Mouse (Mus musculus) hindbrain, embryonic 10.5 days (tissue): Measurements from ENCODE around the gene Ctu1. TPM values are rescaled to one million over a fixed set of nuclear protein-coding genes. Genes with fewer than 3 reads are reported as not detected.

ENCODE experiments used
- DNase-seq: peaks from one replicate; pipeline ENCODE4 v3.0.0-alpha.2; 2017; ENCODE audit warnings: low spot score
- H3K27ac ChIP-seq: fragments of 300-500 bp; sonication (generic); 2 replicates; pipeline ENCODE4 v1.5.1; 2016; ENCODE audit warnings: mild to moderate bottlenecking, moderate library complexity
- H3K27me3 ChIP-seq: fragments of 300-500 bp; sonication (generic); 2 replicates; pipeline ENCODE4 v1.6.1; 2016; ENCODE audit warnings: mild to moderate bottlenecking; ENCODE audit not compliant: poor library complexity, insufficient read depth, severe bottlenecking
- H3K36me3 ChIP-seq: fragments of 300-500 bp; sonication (generic); 2 replicates; pipeline ENCODE4 v1.6.1; 2016; ENCODE audit warnings: mild to moderate bottlenecking, moderate library complexity
- H3K4me1 ChIP-seq: fragments of 300-500 bp; sonication (generic); replicated peaks from 2 replicates; pipeline ENCODE4 v1.6.1; 2016; ENCODE audit warnings: mild to moderate bottlenecking
- H3K4me3 ChIP-seq: fragments of 300-500 bp; sonication (generic); 2 replicates; pipeline ENCODE4 v1.5.1; 2016; ENCODE audit warnings: mild to moderate bottlenecking, moderate library complexity
- H3K9me3 ChIP-seq: fragments of 300-500 bp; sonication (generic); 2 replicates; pipeline ENCODE4 v1.6.1; 2016; ENCODE audit warnings: mild to moderate bottlenecking, moderate library complexity
- WGBS: fragments of 180-500 bp; shearing (Covaris S2); methylation state at CpG from one replicate; pipeline ENCODE4 v1.1.7; 2016; 5-methylcytosine and 5-hydroxymethylcytosine counted together
- polyA plus RNA-seq: library from polyadenylated mRNA; unstranded; fragments of >200 nt; fragmentation: Nextera tagmentation; extraction: Ambion mirVana; gene quantifications from 2 replicates; pipeline ENCODE4 v1.2.1, GENCODE M21; 2016

Ctu1 gene
- polyA plus RNA-seq: 17.5 and 19.1 TPM in 2 replicates

DNA sequence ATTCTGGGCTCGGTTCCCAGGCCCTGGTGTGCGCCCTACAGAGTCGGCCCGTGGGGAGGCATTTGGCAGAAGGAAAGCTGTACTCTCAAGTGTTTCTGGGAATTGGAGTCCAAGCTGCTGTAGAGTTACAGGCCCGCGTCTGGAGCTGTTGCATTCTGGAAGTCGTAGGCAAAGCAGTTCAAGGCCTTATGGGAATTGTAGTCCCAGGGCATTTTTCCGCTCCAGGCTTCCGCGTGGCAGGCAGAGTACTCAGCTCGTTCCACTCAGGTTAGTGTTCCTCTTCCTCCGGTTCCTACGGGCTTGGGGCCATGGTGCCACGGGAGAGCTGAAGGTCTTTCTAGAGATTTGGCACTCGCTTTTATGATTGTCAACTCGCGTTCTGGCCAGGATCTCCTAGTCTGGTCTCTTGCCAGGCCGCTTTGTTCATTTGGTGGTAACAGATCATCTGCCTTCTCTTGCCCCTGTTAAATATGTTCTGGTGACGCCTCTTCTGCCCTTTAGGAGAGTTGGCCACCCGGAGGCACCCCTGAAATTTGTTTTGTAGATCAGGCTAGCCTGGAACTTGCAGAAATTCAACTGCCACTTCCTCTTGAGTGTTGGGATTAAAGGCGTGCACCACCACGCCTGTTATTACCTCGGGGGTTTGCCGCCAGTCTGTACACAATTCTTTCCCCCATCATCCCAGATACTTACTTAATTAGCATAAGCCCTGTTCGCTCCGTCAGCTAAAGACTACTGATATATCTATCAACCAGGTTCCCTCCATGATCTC lies at the start of gene Ctu1:
Gene Ctu1, plus strand, starts transcription at position 208 of the 772 bp plus-strand sequence.
- peak; percentile 82 for DNase-seq
- WGBS: under 1% methylated on average over 26 of the region's 26 CpGs
- H3K36me3 ChIP-seq: peaks cover 28% of the 10 kb centered on the region
- peak within 1 kb of the TSS; percentile 75 for H3K4me3 ChIP-seq
- peak within 1 kb of the TSS; percentile 90 for H3K27ac ChIP-seq
- peaks cover 13% of the 10 kb centered on the region for H3K4me1 ChIP-seq
- H3K27me3 ChIP-seq: no peaks in the 10 kb centered on the region
- peaks cover 11% of the 10 kb centered on the region; the same call in 1 of the 2 replicates for H3K9me3 ChIP-seq

DNA sequence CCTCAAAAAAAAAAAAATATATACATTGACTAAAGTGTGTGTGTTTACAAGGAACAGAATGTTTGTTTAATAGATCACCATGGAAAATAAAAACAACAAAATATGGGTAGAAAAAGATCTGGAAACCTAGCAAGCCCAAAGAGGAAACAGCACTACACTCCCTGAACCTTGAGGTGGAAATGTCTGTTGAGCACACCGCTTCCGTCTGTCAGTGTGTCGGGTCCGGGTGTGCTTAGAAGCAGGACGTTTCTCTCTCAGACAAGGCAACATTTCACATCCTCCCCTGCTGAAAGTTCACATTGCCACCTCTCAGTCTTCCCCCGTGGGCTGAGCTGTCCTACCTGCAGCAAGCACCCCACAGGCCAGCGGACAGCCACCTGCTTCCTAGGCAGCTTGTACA lies 48.9 kb upstream of the Ctu1 start:
- H3K4me1 ChIP-seq: peaks cover 8% of the 10 kb centered on the region
- H3K36me3 ChIP-seq: no peaks in the 10 kb centered on the region
- WGBS: 80% methylated on average over 7 of the region's 7 CpGs
- no peak overlapping the region for H3K27ac ChIP-seq
- H3K4me3 ChIP-seq: no peak overlapping the region
- no peaks in the 10 kb centered on the region for H3K27me3 ChIP-seq
- DNase-seq: no peak
- H3K9me3 ChIP-seq: no peaks in the 10 kb centered on the region

GRCm38 (mm10) chr7:43623819-43624218 lies 48.0 kb upstream of the Ctu1 start:
- peak; percentile 19 for DNase-seq
- Histone ChIP-seq H3K4me3 (no peak overlapping the region), H3K9me3 (no peaks in the 10 kb centered on the region), H3K27me3 (no peaks in the 10 kb centered on the region), H3K27ac (no peak overlapping the region), H3K4me1 (peaks cover 8% of the 10 kb centered on the region), H3K36me3 (no peaks in the 10 kb centered on the region)
- WGBS: 18% methylated on average over 10 of the region's 10 CpGs

DNA sequence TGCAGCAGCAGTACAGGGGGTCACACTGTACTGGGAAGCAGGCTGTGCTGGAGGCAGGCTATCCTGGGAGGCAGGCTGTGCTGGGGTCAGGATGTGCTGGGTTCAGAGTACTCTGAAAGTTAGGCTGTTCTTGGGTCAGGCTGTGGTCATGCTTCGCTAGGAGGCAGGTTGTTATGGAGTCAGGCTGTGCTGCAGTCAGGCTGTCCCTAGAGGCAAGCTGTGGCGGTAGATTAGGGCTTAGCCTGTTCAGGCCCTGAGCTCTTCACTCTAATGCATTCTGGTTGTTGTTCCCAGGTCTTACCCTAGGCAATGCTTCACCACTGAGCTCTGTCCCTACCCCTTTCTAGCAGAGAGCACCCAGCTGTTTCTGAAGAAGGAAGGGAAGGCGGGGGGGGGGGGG lies 46.8 kb upstream of the Ctu1 start:
- Histone ChIP-seq H3K27me3 (no peaks in the 10 kb centered on the region), H3K9me3 (no peaks in the 10 kb centered on the region), H3K36me3 (no peaks in the 10 kb centered on the region), H3K4me1 (peaks cover 8% of the 10 kb centered on the region), H3K4me3 (no peak overlapping the region), H3K27ac (no peak overlapping the region)
- 57% methylated on average over 3 of the region's 3 CpGs for WGBS
- no peak for DNase-seq

- 88% methylated on average over 8 of the region's 8 CpGs for WGBS
- H3K36me3 ChIP-seq: no peaks in the 10 kb centered on the region
- no peak overlapping the region for H3K4me3 ChIP-seq
- H3K9me3 ChIP-seq: no peaks in the 10 kb centered on the region
- peaks cover 8% of the 10 kb centered on the region for H3K4me1 ChIP-seq
- DNase-seq: no peak
- H3K27me3 ChIP-seq: no peaks in the 10 kb centered on the region
- H3K27ac ChIP-seq: no peak overlapping the region
These were observed 45.9 kb upstream of the Ctu1 start for GRCm38 (mm10) chr7:43625794-43626422.

DNA sequence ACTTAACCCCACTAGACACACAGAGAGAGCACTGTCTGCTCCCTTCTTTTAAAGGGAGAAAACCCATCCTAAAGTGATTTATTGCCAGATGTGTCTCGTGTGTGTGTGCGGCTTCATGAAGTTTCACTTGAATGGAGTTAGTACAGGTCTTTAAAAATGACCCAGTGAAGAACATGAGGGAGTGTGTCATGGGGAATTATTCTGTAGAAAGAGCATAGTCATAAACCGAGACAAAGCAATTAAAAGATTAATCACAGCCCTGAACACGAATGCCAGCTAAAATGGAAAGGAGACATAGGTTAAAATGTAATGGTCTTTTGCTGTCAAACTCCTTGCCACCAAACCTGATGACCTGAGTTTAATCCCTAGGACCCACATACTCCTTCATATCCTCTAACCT lies 37.9 kb upstream of the Ctu1 start:
- H3K27ac ChIP-seq: no peak overlapping the region
- no peaks in the 10 kb centered on the region for H3K27me3 ChIP-seq
- no peak overlapping the region for H3K4me3 ChIP-seq
- no peaks in the 10 kb centered on the region for H3K9me3 ChIP-seq
- no peaks in the 10 kb centered on the region; the same call in 1 of the 2 replicates for H3K4me1 ChIP-seq
- DNase-seq: no peak
- no peaks in the 10 kb centered on the region for H3K36me3 ChIP-seq
- 87% methylated on average over 4 of the region's 4 CpGs for WGBS

DNA sequence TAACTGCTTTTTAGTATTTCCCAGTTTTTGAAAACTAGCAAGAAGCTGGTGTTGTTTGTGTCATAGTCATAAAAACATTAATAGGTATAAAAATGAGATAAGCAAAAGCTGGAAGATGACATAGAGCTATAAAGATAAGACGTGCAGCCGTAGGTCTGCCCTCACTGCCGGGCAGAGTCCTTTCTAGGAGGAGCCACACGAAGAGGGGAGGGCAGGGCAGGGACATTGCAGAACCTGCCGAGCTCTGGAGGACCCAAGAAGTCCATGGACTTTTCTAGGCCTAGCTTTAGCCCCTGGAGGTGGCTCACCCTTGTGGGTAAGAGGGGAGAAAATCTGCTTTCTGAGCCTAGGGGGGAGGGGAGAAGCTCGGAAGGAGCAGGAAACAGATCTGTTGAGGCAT lies 37.3 kb upstream of the Ctu1 start, which contains the start of gene Ceacam18:
Gene Ceacam18, plus strand, starts transcription at position 208 of the 400 bp plus-strand sequence.
- DNase-seq: no peak
- Histone ChIP-seq H3K4me1 (no peaks in the 10 kb centered on the region; the same call in 1 of the 2 replicates), H3K36me3 (no peaks in the 10 kb centered on the region), H3K4me3 (no peak within 1 kb of the TSS), H3K9me3 (no peaks in the 10 kb centered on the region), H3K27me3 (no peaks in the 10 kb centered on the region), H3K27ac (no peak within 1 kb of the TSS)
- 77% methylated on average over 6 of the region's 6 CpGs for WGBS

GRCm38 (mm10) chr7:43636194-43636593 lies 35.6 kb upstream of the Ctu1 start:
- no peaks in the 10 kb centered on the region for H3K27me3 ChIP-seq
- WGBS: 73% methylated on average over 2 of the region's 2 CpGs
- no peaks in the 10 kb centered on the region for H3K9me3 ChIP-seq
- H3K4me3 ChIP-seq: no peak overlapping the region
- no peak overlapping the region for H3K27ac ChIP-seq
- H3K36me3 ChIP-seq: no peaks in the 10 kb centered on the region
- DNase-seq: no peak
- no peaks in the 10 kb centered on the region; the same call in 1 of the 2 replicates for H3K4me1 ChIP-seq

GRCm38 (mm10) chr7:43637118-43637517 lies 34.7 kb upstream of the Ctu1 start:
- DNase-seq: no peak
- no peaks in the 10 kb centered on the region for H3K9me3 ChIP-seq
- no peaks in the 10 kb centered on the region for H3K27me3 ChIP-seq
- no peaks in the 10 kb centered on the region; the same call in 1 of the 2 replicates for H3K4me1 ChIP-seq
- WGBS: 58% methylated on average over 1 of the region's 1 CpGs
- no peak overlapping the region for H3K4me3 ChIP-seq
- no peaks in the 10 kb centered on the region for H3K36me3 ChIP-seq
- no peak overlapping the region for H3K27ac ChIP-seq

- no peaks in the 10 kb centered on the region for H3K27me3 ChIP-seq
- 84% methylated on average over 5 of the region's 5 CpGs for WGBS
- no peak overlapping the region for H3K27ac ChIP-seq
- DNase-seq: no peak
- H3K36me3 ChIP-seq: no peaks in the 10 kb centered on the region
- no peak overlapping the region for H3K4me3 ChIP-seq
- H3K9me3 ChIP-seq: no peaks in the 10 kb centered on the region
- H3K4me1 ChIP-seq: no peaks in the 10 kb centered on the region
These were observed 29.2 kb upstream of the Ctu1 start for GRCm38 (mm10) chr7:43642587-43642986.

GRCm38 (mm10) chr7:43643046-43643652 lies 28.7 kb upstream of the Ctu1 start:
- no peaks in the 10 kb centered on the region for H3K27me3 ChIP-seq
- DNase-seq: no peak
- WGBS: 85% methylated on average over 17 of the region's 17 CpGs
- H3K9me3 ChIP-seq: no peaks in the 10 kb centered on the region
- no peaks in the 10 kb centered on the region for H3K36me3 ChIP-seq
- no peak overlapping the region for H3K27ac ChIP-seq
- no peaks in the 10 kb centered on the region for H3K4me1 ChIP-seq
- H3K4me3 ChIP-seq: no peak overlapping the region

DNA sequence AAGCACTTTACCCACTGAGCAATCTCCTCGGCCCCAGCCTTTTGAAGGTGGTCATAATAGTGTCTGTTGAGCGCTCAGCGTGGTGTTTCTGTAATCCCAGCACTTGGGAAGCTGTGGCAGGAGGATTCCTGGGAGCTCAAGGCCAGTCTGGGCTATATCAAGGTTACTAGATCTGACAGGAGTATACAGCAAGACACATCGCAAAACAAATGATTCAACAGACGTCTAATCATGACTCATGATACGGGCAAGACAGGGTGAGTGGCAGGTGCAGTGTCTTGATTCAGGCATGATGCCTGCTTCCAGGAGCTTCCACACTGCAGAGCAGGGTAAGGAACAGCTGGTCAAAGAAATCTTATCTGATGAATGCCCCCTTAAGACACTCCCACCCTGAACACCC lies 19.1 kb upstream of the Ctu1 start:
- Histone ChIP-seq H3K4me3 (no peak overlapping the region), H3K27ac (no peak overlapping the region), H3K9me3 (0 out of 2 replicates have a peak, but pooled peaks cover 8% of the 10 kb centered on the region), H3K4me1 (no peaks in the 10 kb centered on the region), H3K36me3 (no peaks in the 10 kb centered on the region), H3K27me3 (no peaks in the 10 kb centered on the region)
- 88% methylated on average over 6 of the region's 6 CpGs for WGBS
- DNase-seq: no peak

GRCm38 (mm10) chr7:43654519-43654918 lies 17.3 kb upstream of the Ctu1 start:
- DNase-seq: no peak
- Histone ChIP-seq H3K9me3 (0 out of 2 replicates have a peak, but pooled peaks cover 8% of the 10 kb centered on the region), H3K4me1 (no peaks in the 10 kb centered on the region), H3K27ac (no peak overlapping the region), H3K36me3 (no peaks in the 10 kb centered on the region), H3K27me3 (no peaks in the 10 kb centered on the region), H3K4me3 (no peak overlapping the region)
- 83% methylated on average over 3 of the region's 3 CpGs for WGBS
